Mouse (Mus musculus) central nervous system, embryonic 14 days (tissue): ENCODE measurements around the gene Lyzl4. TPM values are rescaled to one million over a fixed set of nuclear protein-coding genes. Genes with fewer than 3 reads are reported as not detected.

Experiments used
- polyA plus RNA-seq: library from polyadenylated mRNA; depleted of rRNA; stranded (reverse); fragments of >200 nt; gene quantifications from 2 replicates; pipeline ENCODE4 v1.2.3, GENCODE M21; 2012; rRNA removed

Gene Lyzl4
- 0.13 TPM in 1 of 2 replicates, not detected in the other for polyA plus RNA-seq

DNA sequence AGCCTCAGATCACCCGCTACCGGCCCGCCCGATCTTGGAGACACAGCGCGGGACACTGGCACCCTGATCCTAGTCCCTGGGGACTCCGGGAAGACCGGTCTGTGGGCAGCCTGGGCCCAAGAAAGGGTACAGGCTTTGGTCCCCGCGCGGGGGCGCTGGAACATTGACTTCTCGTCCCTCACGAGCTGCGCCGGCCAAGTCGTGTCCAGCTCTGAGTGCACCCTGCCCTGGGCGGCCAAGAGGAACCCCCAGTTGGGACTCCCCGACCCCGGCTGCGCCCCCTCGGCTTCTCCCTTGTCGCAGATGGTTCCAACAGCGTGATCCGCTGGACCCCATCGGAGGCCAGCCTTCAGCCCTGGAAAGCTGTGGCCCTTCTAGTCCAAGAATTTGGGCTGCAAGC, at the start of gene Lyzl4:
Gene Lyzl4 (minus strand): TSS at position 96 of the 400 bp plus-strand sequence.

DNA sequence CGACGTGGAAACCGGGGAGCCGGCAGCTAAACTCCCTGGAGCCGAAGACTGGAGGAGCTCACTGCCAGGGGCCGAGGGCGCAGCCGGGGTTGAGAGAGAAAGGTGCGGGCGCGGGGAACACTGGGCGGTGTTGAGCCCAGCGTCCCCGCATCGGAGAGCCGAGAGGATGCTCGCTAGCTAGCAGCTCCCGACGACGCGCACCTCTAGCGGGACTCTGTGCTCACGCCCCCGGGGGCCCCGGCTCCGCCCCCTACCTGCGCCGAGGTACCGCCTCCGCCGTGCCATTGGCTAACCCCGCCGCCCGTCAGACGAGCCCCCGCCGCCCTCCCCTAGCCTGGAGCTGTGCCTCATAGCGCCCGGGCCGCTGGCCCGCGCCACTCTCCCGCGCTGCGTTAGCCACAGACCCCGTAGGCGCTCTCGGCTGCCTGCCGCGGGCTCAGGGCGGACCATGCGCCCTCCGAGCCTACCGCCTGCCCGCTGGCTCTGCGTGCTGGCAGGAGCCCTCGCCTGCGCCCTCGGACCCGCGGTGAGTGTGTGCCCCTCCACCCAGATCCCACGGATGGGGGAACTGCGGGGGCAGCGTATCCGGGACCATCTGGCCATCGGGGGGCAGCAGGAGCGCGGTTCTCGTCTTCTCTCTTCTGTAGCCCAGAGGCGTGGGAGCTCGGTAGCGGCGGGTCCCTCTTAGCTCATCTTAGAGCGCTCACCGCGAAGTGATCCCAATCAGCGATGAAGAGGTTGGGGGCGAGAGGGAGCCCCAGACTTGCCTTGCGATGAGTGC, 695 bp upstream of the Lyzl4 start, which contains the start of gene Vipr1:
Gene Vipr1 (plus strand): TSS at position 316 of the 781 bp plus-strand sequence.

Other genes starting within 250 kb of the Lyzl4 start
- gene Cck, start 146.4 kb downstream of the Lyzl4 start, polyA plus RNA-seq = 31.7 and 39.5 TPM in 2 replicates
- gene Vipr1, start 620 bp upstream of the Lyzl4 start, polyA plus RNA-seq = 0.60 and 0.75 TPM in 2 replicates
- 18.8 and 20.5 TPM in 2 replicates for gene Sec22c, start 63.4 kb upstream of the Lyzl4 start, polyA plus RNA-seq
- 84.5 and 92.1 TPM in 2 replicates for gene Ss18l2, start 68.2 kb upstream of the Lyzl4 start, polyA plus RNA-seq
- gene Nktr, start 77.1 kb upstream of the Lyzl4 start, polyA plus RNA-seq = 161 and 168 TPM in 2 replicates
- 45.1 and 50.1 TPM in 2 replicates for gene Zfp651, start 117.2 kb upstream of the Lyzl4 start, polyA plus RNA-seq
- gene Klhl40, start 135.5 kb upstream of the Lyzl4 start, polyA plus RNA-seq = 0.54 and 3.0 TPM in 2 replicates
- gene Hhatl, start 150.4 kb upstream of the Lyzl4 start, polyA plus RNA-seq = 0.27 and 0.51 TPM in 2 replicates
- 2.3 and 3.3 TPM in 2 replicates for gene Ccdc13, start 197.4 kb upstream of the Lyzl4 start, polyA plus RNA-seq
- 68.5 and 72.5 TPM in 2 replicates for gene Higd1a, start 216.3 kb upstream of the Lyzl4 start, polyA plus RNA-seq